Mouse (Mus musculus) neutrophil, adult 5-6 weeks (primary cell): ENCODE data around the gene Hsd17b3. TPM values are rescaled to one million over a fixed set of nuclear protein-coding genes. Genes with fewer than 3 reads are reported as not detected.

Source experiments
- ATAC-seq: fragments of 151-379, 151-347 bp; 2 replicates; pipeline ENCODE4 v1.8.0; 2017; ENCODE audit warnings: mild to moderate bottlenecking, moderate TSS enrichment; ENCODE audit not compliant: insufficient number of reproducible peaks, poor library complexity, low FRiP score, severe bottlenecking; ENCODE audit errors: extremely low read depth
- total RNA-seq: library from RNA; stranded (forward); fragments of 200-1000 nt; gene quantifications from 2 replicates; pipeline ENCODE4 v1.2.3, GENCODE M21; 2017

Gene Hsd17b3
- total RNA-seq, 1 experiment from 2014 or later: not detected

DNA sequence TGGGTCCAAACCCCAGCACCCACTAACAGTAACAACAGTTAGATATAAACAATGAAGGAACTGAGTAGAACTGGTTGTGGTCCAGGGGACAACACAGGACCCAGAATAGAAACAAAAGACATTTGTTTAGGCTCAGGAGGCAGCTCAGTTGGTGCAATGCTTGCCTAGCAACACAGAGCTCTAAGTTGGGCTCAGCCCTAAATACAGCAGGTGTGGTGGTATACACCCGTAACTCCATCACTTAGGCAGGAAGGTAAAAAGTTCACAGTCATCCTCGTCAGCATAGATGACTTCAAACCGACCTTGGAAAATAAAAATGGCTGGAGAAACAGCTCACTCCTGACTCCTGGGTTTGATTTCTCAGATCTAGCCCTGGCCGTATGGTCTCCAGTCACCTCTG, 55.8 kb downstream of the Hsd17b3 start:
- no peak for ATAC-seq

DNA sequence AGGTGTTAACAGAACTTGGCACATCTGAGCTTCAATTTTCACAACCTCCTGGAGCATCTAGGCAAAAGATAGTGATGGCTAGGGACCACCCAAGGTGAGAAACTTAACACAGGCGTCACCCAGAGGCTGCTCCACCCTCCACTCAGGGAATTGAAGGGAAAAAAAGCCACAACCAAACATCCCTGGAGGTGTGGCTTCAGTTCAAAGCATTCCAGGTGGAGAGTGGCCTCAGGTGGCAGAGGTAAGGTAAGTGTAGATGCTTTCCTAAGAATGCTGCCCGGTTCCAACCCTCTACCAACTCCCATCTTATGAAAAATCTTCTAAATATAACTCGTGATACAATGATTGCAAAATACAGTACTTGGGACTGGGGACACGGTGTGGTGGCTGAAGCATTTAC, 57.8 kb downstream of the Hsd17b3 start:
- no peak for ATAC-seq

DNA sequence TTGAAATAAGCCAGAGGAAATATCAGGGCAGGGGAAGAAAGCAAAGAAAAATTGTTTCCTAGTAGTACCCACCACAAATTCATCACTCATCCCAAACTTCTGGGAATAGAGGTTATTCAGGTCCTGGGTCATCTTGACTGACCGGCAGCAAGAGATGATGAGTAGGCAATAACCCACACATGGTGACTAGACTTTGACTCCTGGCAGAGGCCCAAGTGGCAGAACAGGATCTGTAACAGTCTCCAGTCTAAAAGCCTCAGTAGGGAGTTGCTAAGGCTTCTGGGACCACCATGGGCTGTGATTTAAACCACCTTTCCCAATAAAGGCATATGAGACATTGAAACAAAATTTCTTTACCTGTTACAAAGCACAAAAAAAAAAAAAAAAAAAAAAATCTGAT, 58.2 kb downstream of the Hsd17b3 start:
- no peak for ATAC-seq

DNA sequence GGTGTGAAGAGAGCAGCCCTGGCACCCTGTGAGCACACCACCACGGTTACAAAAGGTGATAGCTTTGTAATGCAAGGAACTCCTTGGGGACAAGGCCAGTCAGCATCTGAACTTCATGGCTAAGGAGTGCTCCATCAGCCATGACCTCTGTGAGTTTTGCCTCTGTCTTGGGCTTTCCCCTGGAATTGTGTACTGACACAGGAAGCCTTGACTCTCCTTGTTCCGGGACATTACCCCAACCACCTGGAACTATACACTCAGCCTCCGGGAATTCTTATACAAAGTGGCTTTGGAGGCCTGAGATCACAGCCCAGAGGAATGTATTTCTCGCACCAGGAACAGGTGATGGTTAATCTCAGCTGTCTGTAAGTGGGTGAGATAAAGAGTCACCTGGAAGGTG, 64.2 kb downstream of the Hsd17b3 start:
- ATAC-seq: no peak

DNA sequence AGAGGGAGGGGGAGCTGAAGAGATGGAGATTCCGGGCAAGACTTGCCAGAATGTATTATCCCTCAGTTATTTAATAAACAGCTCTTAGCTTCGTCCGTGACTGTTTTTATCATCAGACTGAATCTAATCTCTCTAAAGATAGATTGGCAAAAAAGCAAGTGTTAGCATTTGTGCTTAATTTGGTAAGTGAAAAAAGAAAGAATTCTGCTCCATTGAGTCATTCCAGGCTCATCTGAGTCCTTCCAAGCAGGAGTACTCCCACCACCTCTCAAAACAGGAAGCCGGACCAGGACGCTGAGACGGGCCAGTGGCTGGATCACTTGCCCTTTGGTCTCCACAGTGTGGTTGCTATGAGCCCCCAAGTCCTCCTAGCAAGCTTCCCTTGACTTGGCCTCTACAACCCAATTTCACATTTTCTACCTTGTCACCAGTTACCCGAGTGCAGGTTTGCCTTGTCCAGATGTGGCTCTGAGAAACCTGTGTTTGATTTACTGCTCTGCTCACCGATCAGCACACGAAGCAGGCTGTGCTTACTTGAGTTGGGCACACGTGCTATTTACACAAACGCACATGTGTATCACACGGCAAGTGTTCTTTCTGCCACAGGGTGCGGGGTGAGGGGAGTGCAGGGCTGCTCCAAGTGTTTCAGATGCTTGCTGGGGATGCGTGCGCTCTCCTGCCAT, 66.1 kb downstream of the Hsd17b3 start:
- no peak for ATAC-seq

DNA sequence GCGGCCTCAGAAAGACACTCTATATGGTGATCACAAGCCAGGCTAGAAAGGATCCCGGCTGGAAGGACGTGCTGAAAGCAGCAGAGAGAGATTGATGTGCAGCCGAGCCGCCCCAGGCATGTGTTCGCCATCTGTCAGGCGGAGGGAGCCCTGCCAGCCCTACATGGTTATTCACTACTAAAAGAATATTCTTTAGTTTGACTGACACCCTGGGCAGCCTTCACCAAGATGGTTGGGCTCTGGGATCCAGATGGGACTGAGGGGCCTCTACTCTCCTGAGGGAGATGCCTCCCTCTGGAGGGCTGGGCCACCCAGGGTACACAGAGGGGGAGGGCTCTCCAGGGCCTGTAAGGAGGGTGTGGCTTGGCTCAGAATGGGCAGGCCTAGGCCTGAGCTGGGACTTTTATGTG, 68.1 kb downstream of the Hsd17b3 start:
- no peak for ATAC-seq

DNA sequence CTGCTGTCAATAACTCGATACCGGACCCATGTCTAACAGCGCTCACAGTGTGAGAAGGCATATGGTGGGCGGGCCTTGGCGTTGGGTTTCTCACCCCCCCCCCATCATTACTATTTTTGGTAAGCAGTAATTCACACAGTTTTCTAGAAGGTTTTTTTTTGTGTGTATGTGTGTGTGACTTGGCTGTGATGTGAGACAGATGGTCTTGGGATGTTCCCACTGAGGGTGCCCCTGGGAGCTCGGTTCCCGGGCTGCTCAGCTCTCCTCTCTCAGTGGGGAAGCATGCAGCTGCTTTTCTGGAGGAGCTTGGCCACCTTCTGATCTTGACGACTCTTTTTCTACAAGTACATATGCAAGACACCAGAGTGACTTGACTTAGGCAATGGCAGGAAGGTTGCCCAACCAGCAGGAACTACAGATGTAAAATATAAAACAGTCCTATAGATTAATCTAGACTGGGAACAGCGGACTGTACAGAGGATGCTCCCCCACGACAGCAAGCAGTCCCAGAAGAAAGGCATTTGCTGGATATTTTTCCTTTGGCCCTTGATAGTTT, 70.4 kb downstream of the Hsd17b3 start:
- ATAC-seq: no peak

DNA sequence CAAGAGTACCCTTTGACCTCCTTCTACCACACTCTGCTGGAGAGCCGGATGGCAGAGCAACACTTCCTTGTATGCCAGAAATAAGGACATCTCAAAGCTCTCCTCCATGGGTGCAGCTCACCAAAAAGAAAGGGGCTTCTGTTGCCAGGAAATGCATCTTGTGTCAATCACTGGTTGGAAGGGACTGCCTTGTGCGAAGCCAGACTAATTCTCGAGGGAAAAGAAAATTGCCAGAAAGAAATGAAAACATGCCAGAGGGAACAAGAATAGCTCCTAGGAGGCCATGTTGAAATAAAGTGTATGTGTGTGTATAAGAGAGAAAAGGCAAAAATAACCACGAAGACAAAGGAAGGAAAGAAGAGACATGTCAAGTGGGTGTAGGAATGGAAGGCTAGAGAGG, 73.0 kb downstream of the Hsd17b3 start:
- ATAC-seq: no peak

DNA sequence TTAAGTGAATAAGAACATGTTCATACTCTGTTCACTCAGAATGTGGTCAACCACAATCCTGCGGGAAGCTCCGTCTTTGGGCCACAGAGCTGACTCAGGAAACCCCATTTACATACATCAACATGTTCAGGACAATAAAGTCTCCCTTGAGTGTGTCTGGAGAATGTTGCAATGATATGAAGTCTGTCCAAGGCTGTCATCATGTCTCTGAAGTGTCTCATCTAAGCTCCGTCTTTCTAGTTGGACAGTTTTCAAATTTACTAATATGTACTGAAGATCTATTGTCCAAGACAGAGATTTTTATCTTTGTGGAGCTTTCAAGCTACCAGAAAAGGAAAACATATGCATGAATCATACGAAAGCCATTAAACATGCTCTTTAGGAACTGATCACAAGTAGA, 77.9 kb downstream of the Hsd17b3 start:
- no peak for ATAC-seq

Other genes with a start within 250 kb of the Hsd17b3 start
- 18.9 and 25.3 TPM in 2 replicates for gene Slc35d2, start 40.1 kb upstream of the Hsd17b3 start, total RNA-seq
- gene Zfp367, start 64.0 kb upstream of the Hsd17b3 start, total RNA-seq: 17.6 and 21.8 TPM in 2 replicates
- 10.1 and 15.2 TPM in 2 replicates for gene Habp4, start 72.6 kb upstream of the Hsd17b3 start, total RNA-seq
- gene Cdc14b, start 186.1 kb upstream of the Hsd17b3 start, total RNA-seq: 5.6 and 8.1 TPM in 2 replicates
- gene Aaed1, start 223.5 kb upstream of the Hsd17b3 start, total RNA-seq: 64.6 and 69.6 TPM in 2 replicates